25 mouse cellular contexts compared by ENCODE assay signal in genomic region chr7:124941527-124941926, GRCm38 (mm10).
DNase-seq lines count a peak whose midpoint lies in the region; ATAC-seq and TF ChIP-seq lines count a peak whose summit lies in the region.
"Had no signal": no experiment of that assay in that cellular context is flagged by ENCODE, and none has a peak within 500 bp of the region (broad histone marks: within the 10 kb centered on the region; RNA-seq: fewer than 3 reads in every experiment).

No protein-coding gene starts in this region.

- peak; percentile 53 for DNase-seq in brain, embryonic 14.5 days (ENCODE audit: low read depth)
- peak; percentile 26 for DNase-seq in midbrain, postnatal 0 days (ENCODE audit: low spot score)
- DNase-seq in stomach, postnatal 0 days (ENCODE audit: low spot score): no peak
- DNase-seq in spleen, postnatal 14 days (ENCODE audit: low spot score in 2 of 2): no peak
- DNase-seq: adrenal gland, postnatal 36 days; cerebellum, adult 11 months; cerebellum, adult 9-11 months; gastrocnemius, postnatal 10 days; kidney, adult 8-10 months; kidney, postnatal 25 days; liver, postnatal 0 days; right cerebral cortex, postnatal 14 days; thymus, postnatal 14 days had no signal

- no peak for TF ChIP-seq EP300 in stomach, postnatal 0 days (optimal IDR thresholded peaks at IDR 0.05)

- no peak overlapping the region for H3K9ac ChIP-seq in kidney, embryonic 16.5 days (replicated peaks; ENCODE audit: low read length)
- H3K9ac ChIP-seq in kidney, embryonic 15.5 days: no peak overlapping the region
- 0 out of 2 replicates have a peak overlapping the region, but pooled peaks have one; percentile 19 for H3K9ac ChIP-seq in hindbrain, embryonic 16.5 days (ENCODE audit: low read depth, low read length)
- no peak overlapping the region for H3K9ac ChIP-seq in midbrain, postnatal 0 days (replicated peaks; ENCODE audit: low read length, poor library complexity, severe bottlenecking)
- no peak overlapping the region for H3K9ac ChIP-seq in stomach, postnatal 0 days (ENCODE audit: low read length)
- H3K9ac ChIP-seq: embryonic facial prominence, embryonic 15.5 days; forebrain, embryonic 15.5 days; heart, embryonic 13.5 days; limb, embryonic 12.5 days; liver, postnatal 0 days had no signal

- TF ChIP-seq POLR2A in brain, embryonic 14.5 days (IDR thresholded peaks at IDR 0.05; ENCODE audit: borderline replicate concordance, extremely low read depth, insufficient read depth, insufficient read length, poor library complexity, severe bottlenecking): no peak

- peak; percentile 49; the same call in 1 of the 2 replicates for ATAC-seq in kidney, embryonic 16.5 days (ENCODE audit: low FRiP score, low TSS enrichment)
- no peak for ATAC-seq in kidney, embryonic 15.5 days (replicated peaks; ENCODE audit: low FRiP score)
- ATAC-seq in hindbrain, embryonic 16.5 days: 0 out of 2 replicates have a peak, but pooled peaks have one; percentile 48
- no peak for ATAC-seq in midbrain, postnatal 0 days (ENCODE audit: low FRiP score)
- no peak for ATAC-seq in stomach, postnatal 0 days (ENCODE audit: low FRiP score, low TSS enrichment)
- ATAC-seq: forebrain, embryonic 15.5 days; liver, postnatal 0 days; Patski had no signal

- no peaks in the 10 kb centered on the region for H3K9me3 ChIP-seq in kidney, embryonic 16.5 days (ENCODE audit: low read length)
- no peaks in the 10 kb centered on the region for H3K9me3 ChIP-seq in kidney, embryonic 15.5 days (replicated peaks)
- no peaks in the 10 kb centered on the region for H3K9me3 ChIP-seq in hindbrain, embryonic 16.5 days (ENCODE audit: control insufficient read depth, low read length)
- no peaks in the 10 kb centered on the region for H3K9me3 ChIP-seq in midbrain, postnatal 0 days (ENCODE audit: low read length)
- no peaks in the 10 kb centered on the region for H3K9me3 ChIP-seq in stomach, postnatal 0 days (ENCODE audit: control insufficient read depth, low read length)
- H3K9me3 ChIP-seq: embryonic facial prominence, embryonic 15.5 days; forebrain, embryonic 15.5 days; heart, embryonic 13.5 days; limb, embryonic 12.5 days had no signal

- no peak overlapping the region for H3K27ac ChIP-seq in kidney, embryonic 16.5 days (ENCODE audit: low read length)
- no peak overlapping the region for H3K27ac ChIP-seq in kidney, embryonic 15.5 days
- peak overlapping the region; percentile 54; the same call in 1 of the 2 replicates for H3K27ac ChIP-seq in hindbrain, embryonic 16.5 days (ENCODE audit: low read depth, low read length)
- no peak overlapping the region for H3K27ac ChIP-seq in midbrain, postnatal 0 days (ENCODE audit: low read depth, low read length)
- no peak overlapping the region for H3K27ac ChIP-seq in stomach, postnatal 0 days (replicated peaks)
- H3K27ac ChIP-seq: embryonic facial prominence, embryonic 15.5 days; forebrain, embryonic 15.5 days; heart, embryonic 13.5 days; layer of hippocampus, adult 2 months; limb, embryonic 12.5 days; macrophage had no signal

- no peak overlapping the region for H3K4me2 ChIP-seq in kidney, embryonic 16.5 days (replicated peaks; ENCODE audit: low read depth, low read length)
- no peak overlapping the region for H3K4me2 ChIP-seq in kidney, embryonic 15.5 days
- no peak overlapping the region for H3K4me2 ChIP-seq in hindbrain, embryonic 16.5 days (ENCODE audit: low read length)
- no peak overlapping the region for H3K4me2 ChIP-seq in midbrain, postnatal 0 days (ENCODE audit: low read depth, low read length, poor library complexity, severe bottlenecking)
- H3K4me2 ChIP-seq in stomach, postnatal 0 days (replicated peaks; ENCODE audit: low read depth): no peak overlapping the region
- H3K4me2 ChIP-seq: embryonic facial prominence, embryonic 15.5 days; forebrain, embryonic 15.5 days; heart, embryonic 13.5 days; limb, embryonic 12.5 days; liver, embryonic 11.5 days had no signal

- no peaks in the 10 kb centered on the region for H3K27me3 ChIP-seq in kidney, embryonic 16.5 days (ENCODE audit: insufficient read depth, low read length)
- no peaks in the 10 kb centered on the region for H3K27me3 ChIP-seq in kidney, embryonic 15.5 days
- no peaks in the 10 kb centered on the region for H3K27me3 ChIP-seq in hindbrain, embryonic 16.5 days (replicated peaks; ENCODE audit: control insufficient read depth, insufficient read depth, low read length)
- H3K27me3 ChIP-seq in midbrain, postnatal 0 days (ENCODE audit: insufficient read depth, low read length): no peaks in the 10 kb centered on the region
- H3K27me3 ChIP-seq in stomach, postnatal 0 days (ENCODE audit: control insufficient read depth, insufficient read depth, low read length): no peaks in the 10 kb centered on the region
- H3K27me3 ChIP-seq: embryonic facial prominence, embryonic 15.5 days; forebrain, embryonic 15.5 days; heart, embryonic 13.5 days; limb, embryonic 12.5 days; Patski had no signal

- H3K36me3 ChIP-seq in kidney, embryonic 16.5 days (ENCODE audit: insufficient read depth, low read length): no peaks in the 10 kb centered on the region
- no peaks in the 10 kb centered on the region for H3K36me3 ChIP-seq in kidney, embryonic 15.5 days
- H3K36me3 ChIP-seq in hindbrain, embryonic 16.5 days (ENCODE audit: control insufficient read depth, insufficient read depth, low read length): no peaks in the 10 kb centered on the region
- no peaks in the 10 kb centered on the region for H3K36me3 ChIP-seq in midbrain, postnatal 0 days (ENCODE audit: insufficient read depth, low read length)
- H3K36me3 ChIP-seq in stomach, postnatal 0 days (ENCODE audit: control insufficient read depth, insufficient read depth, low read length): no peaks in the 10 kb centered on the region
- H3K36me3 ChIP-seq: embryonic facial prominence, embryonic 15.5 days; forebrain, embryonic 15.5 days; heart, embryonic 13.5 days; limb, embryonic 12.5 days had no signal

- no peak overlapping the region for H3K4me3 ChIP-seq in kidney, embryonic 16.5 days (ENCODE audit: low read length)
- H3K4me3 ChIP-seq in kidney, embryonic 15.5 days (replicated peaks): no peak overlapping the region
- H3K4me3 ChIP-seq in hindbrain, embryonic 16.5 days (ENCODE audit: low read length): no peak overlapping the region
- no peak overlapping the region for H3K4me3 ChIP-seq in midbrain, postnatal 0 days (ENCODE audit: low read depth, low read length)
- no peak overlapping the region for H3K4me3 ChIP-seq in stomach, postnatal 0 days (ENCODE audit: low read depth, low read length)
- H3K4me3 ChIP-seq: embryonic facial prominence, embryonic 15.5 days; forebrain, embryonic 15.5 days; heart, embryonic 13.5 days; layer of hippocampus, adult 2 months; limb, embryonic 12.5 days; myocyte had no signal

- 29% methylated on average over 4 of the region's 4 CpGs for WGBS in kidney, embryonic 16.5 days
- WGBS in kidney, embryonic 15.5 days: 16% methylated on average over 4 of the region's 4 CpGs
- 54% methylated on average over 4 of the region's 4 CpGs for WGBS in hindbrain, embryonic 16.5 days
- 48% methylated on average over 4 of the region's 4 CpGs for WGBS in midbrain, postnatal 0 days
- 40% methylated on average over 4 of the region's 4 CpGs for WGBS in stomach, postnatal 0 days

- no peak for TF ChIP-seq CTCF in brain, embryonic 14.5 days (IDR thresholded peaks at IDR 0.05; ENCODE audit: borderline replicate concordance, extremely low read depth, insufficient read depth, insufficient read length)
- no peak for TF ChIP-seq CTCF in midbrain, postnatal 0 days (IDR thresholded peaks at IDR 0.05)
- TF ChIP-seq CTCF in stomach, postnatal 0 days (IDR thresholded peaks at IDR 0.05; ENCODE audit: low read depth): no peak

- no peaks in the 10 kb centered on the region for H3K4me1 ChIP-seq in kidney, embryonic 16.5 days (ENCODE audit: insufficient read depth, low read length)
- H3K4me1 ChIP-seq in kidney, embryonic 15.5 days: no peaks in the 10 kb centered on the region
- no peaks in the 10 kb centered on the region for H3K4me1 ChIP-seq in hindbrain, embryonic 16.5 days (ENCODE audit: control insufficient read depth, insufficient read depth, low read depth, low read length)
- no peaks in the 10 kb centered on the region for H3K4me1 ChIP-seq in midbrain, postnatal 0 days (ENCODE audit: insufficient read depth, low read length)
- no peaks in the 10 kb centered on the region for H3K4me1 ChIP-seq in stomach, postnatal 0 days (replicated peaks; ENCODE audit: control insufficient read depth, insufficient read depth)
- H3K4me1 ChIP-seq: embryonic facial prominence, embryonic 15.5 days; forebrain, embryonic 15.5 days; heart, embryonic 13.5 days; limb, embryonic 12.5 days had no signal

Comparison
In these comparisons a context has a peak if more than half of its experiments do, and no peak if none do; other contexts are left out.
1. ATAC-seq: peak in kidney, embryonic 16.5 days (single experiment) and hindbrain, embryonic 16.5 days (single experiment); none in kidney, embryonic 15.5 days (single experiment), midbrain, postnatal 0 days (single experiment) and stomach, postnatal 0 days (single experiment).
2. DNase-seq: peak in brain, embryonic 14.5 days (single experiment) and midbrain, postnatal 0 days (single experiment); none in stomach, postnatal 0 days (single experiment) and spleen, postnatal 14 days (0 of 2).